Mouse (Mus musculus): ENCODE measurements around the gene Tubb5. TPM values are rescaled to one million over a fixed set of nuclear protein-coding genes. Genes with fewer than 3 reads are reported as not detected.

Gene Tubb5
- polyA plus RNA-seq, 1 experiment from 2014 or later, result 1,543 TPM

- H3K4me3 ChIP-seq (ENCODE audit: low read depth, low read length), result peak overlapping the region; percentile 96
- no peaks in the 10 kb centered on the region for H3K27me3 ChIP-seq (ENCODE audit: control insufficient read depth, insufficient read depth, low read length)
- 77% methylated on average over 26 of the region's 26 CpGs for WGBS
- H3K9me3 ChIP-seq (ENCODE audit: control insufficient read depth, low read length), result no peaks in the 10 kb centered on the region
- H3K4me1 ChIP-seq (ENCODE audit: control insufficient read depth, insufficient read depth, low read length), result peaks cover 28% of the 10 kb centered on the region
- peaks cover 31% of the 10 kb centered on the region for H3K36me3 ChIP-seq (ENCODE audit: control insufficient read depth, insufficient read depth, low read length)
- H3K9ac ChIP-seq (ENCODE audit: low read length), result peak overlapping the region; percentile 26; the same call in 1 of the 2 replicates
- ATAC-seq (ENCODE audit: low FRiP score) (no peak), DNase-seq (ENCODE audit: low spot score, missing footprints) (peak; percentile 83)
- H3K27ac ChIP-seq (ENCODE audit: low read depth, low read length), result no peak overlapping the region
- H3K4me2 ChIP-seq, result peak overlapping the region; percentile 92
Measured at GRCm38 (mm10) chr17:35834696-35835422, 3.2 kb downstream of the Tubb5 start.

GRCm38 (mm10) chr17:35833894-35834293 lies 4.2 kb downstream of the Tubb5 start:
- peak; percentile 84 for DNase-seq (ENCODE audit: low spot score, missing footprints)
- no peaks in the 10 kb centered on the region for H3K9me3 ChIP-seq (ENCODE audit: control insufficient read depth, low read length)
- peaks cover 25% of the 10 kb centered on the region for H3K4me1 ChIP-seq (ENCODE audit: control insufficient read depth, insufficient read depth, low read length)
- H3K4me3 ChIP-seq (ENCODE audit: low read depth, low read length), result no peak overlapping the region
- H3K27ac ChIP-seq (ENCODE audit: low read depth, low read length), result no peak overlapping the region
- H3K4me2 ChIP-seq, result 0 out of 2 replicates have a peak overlapping the region, but pooled peaks have one; percentile 12
- peaks cover 31% of the 10 kb centered on the region for H3K36me3 ChIP-seq (ENCODE audit: control insufficient read depth, insufficient read depth, low read length)
- no peaks in the 10 kb centered on the region for H3K27me3 ChIP-seq (ENCODE audit: control insufficient read depth, insufficient read depth, low read length)
- ATAC-seq (ENCODE audit: low FRiP score), result no peak
- no peak overlapping the region for H3K9ac ChIP-seq (ENCODE audit: low read length)
- WGBS, result 66% methylated on average over 5 of the region's 5 CpGs

- ATAC-seq (ENCODE audit: low FRiP score) (no peak), DNase-seq (ENCODE audit: low spot score, missing footprints) (peak; percentile 88)
- Histone ChIP-seq H3K4me1 (ENCODE audit: control insufficient read depth, insufficient read depth, low read length) (peaks cover 23% of the 10 kb centered on the region), H3K9ac (ENCODE audit: low read length) (no peak overlapping the region), H3K27me3 (ENCODE audit: control insufficient read depth, insufficient read depth, low read length) (no peaks in the 10 kb centered on the region), H3K9me3 (ENCODE audit: control insufficient read depth, low read length) (no peaks in the 10 kb centered on the region), H3K4me2 (no peak overlapping the region), H3K27ac (ENCODE audit: low read depth, low read length) (no peak overlapping the region), H3K4me3 (ENCODE audit: low read depth, low read length) (no peak overlapping the region), H3K36me3 (ENCODE audit: control insufficient read depth, insufficient read depth, low read length) (peaks cover 31% of the 10 kb centered on the region)
- WGBS, result 25% methylated on average over 5 of the region's 5 CpGs
Measured at GRCm38 (mm10) chr17:35833239-35833751, 4.8 kb downstream of the Tubb5 start.

- no peak for ATAC-seq (ENCODE audit: low FRiP score)
- no peaks in the 10 kb centered on the region for H3K9me3 ChIP-seq (ENCODE audit: control insufficient read depth, low read length)
- no peak overlapping the region for H3K4me3 ChIP-seq (ENCODE audit: low read depth, low read length)
- H3K4me1 ChIP-seq (ENCODE audit: control insufficient read depth, insufficient read depth, low read length), result peaks cover 23% of the 10 kb centered on the region
- H3K9ac ChIP-seq (ENCODE audit: low read length), result no peak overlapping the region
- peaks cover 34% of the 10 kb centered on the region for H3K36me3 ChIP-seq (ENCODE audit: control insufficient read depth, insufficient read depth, low read length)
- H3K27ac ChIP-seq (ENCODE audit: low read depth, low read length), result no peak overlapping the region
- H3K4me2 ChIP-seq, result no peak overlapping the region
- WGBS, result 79% methylated on average over 8 of the region's 8 CpGs
- peak; percentile 91 for DNase-seq (ENCODE audit: low spot score, missing footprints)
- no peaks in the 10 kb centered on the region for H3K27me3 ChIP-seq (ENCODE audit: control insufficient read depth, insufficient read depth, low read length)
Measured at GRCm38 (mm10) chr17:35832400-35833238, 5.5 kb downstream of the Tubb5 start.

GRCm38 (mm10) chr17:35829737-35830136 lies 8.4 kb downstream of the Tubb5 start:
- H3K9me3 ChIP-seq (ENCODE audit: control insufficient read depth, low read length), result no peaks in the 10 kb centered on the region
- DNase-seq (ENCODE audit: low spot score, missing footprints) (peak; percentile 98), ATAC-seq (ENCODE audit: low FRiP score) (peak; percentile 72)
- no peak overlapping the region for H3K4me3 ChIP-seq (ENCODE audit: low read depth, low read length)
- no peak overlapping the region; the same call in 1 of the 2 replicates for H3K4me2 ChIP-seq
- 6% methylated on average over 21 of the region's 21 CpGs for WGBS
- no peak overlapping the region for H3K27ac ChIP-seq (ENCODE audit: low read depth, low read length)
- peaks cover 15% of the 10 kb centered on the region for H3K36me3 ChIP-seq (ENCODE audit: control insufficient read depth, insufficient read depth, low read length)
- H3K4me1 ChIP-seq (ENCODE audit: control insufficient read depth, insufficient read depth, low read length), result peaks cover 8% of the 10 kb centered on the region
- H3K9ac ChIP-seq (ENCODE audit: low read length), result peak overlapping the region; percentile 12; the same call in 1 of the 2 replicates
- H3K27me3 ChIP-seq (ENCODE audit: control insufficient read depth, insufficient read depth, low read length), result no peaks in the 10 kb centered on the region

- Histone ChIP-seq H3K9me3 (ENCODE audit: control insufficient read depth, low read length) (no peaks in the 10 kb centered on the region), H3K36me3 (ENCODE audit: control insufficient read depth, insufficient read depth, low read length) (peaks cover 2% of the 10 kb centered on the region; the same call in 1 of the 2 replicates), H3K4me1 (ENCODE audit: control insufficient read depth, insufficient read depth, low read length) (peaks cover 28% of the 10 kb centered on the region), H3K27ac (ENCODE audit: low read depth, low read length) (no peak overlapping the region), H3K27me3 (ENCODE audit: control insufficient read depth, insufficient read depth, low read length) (peaks cover 14% of the 10 kb centered on the region), H3K4me2 (no peak overlapping the region), H3K4me3 (ENCODE audit: low read depth, low read length) (no peak overlapping the region), H3K9ac (ENCODE audit: low read length) (no peak overlapping the region)
- WGBS, result 93% methylated on average over 13 of the region's 13 CpGs
- ATAC-seq (ENCODE audit: low FRiP score), result no peak
- no peak for DNase-seq (ENCODE audit: low spot score, missing footprints)
Measured at GRCm38 (mm10) chr17:35825109-35825850, 12.8 kb downstream of the Tubb5 start.

GRCm38 (mm10) chr17:35824402-35824801 lies 13.7 kb downstream of the Tubb5 start:
- no peak overlapping the region for H3K27ac ChIP-seq (ENCODE audit: low read depth, low read length)
- H3K4me1 ChIP-seq (ENCODE audit: control insufficient read depth, insufficient read depth, low read length), result peaks cover 24% of the 10 kb centered on the region
- no peaks in the 10 kb centered on the region for H3K9me3 ChIP-seq (ENCODE audit: control insufficient read depth, low read length)
- H3K9ac ChIP-seq (ENCODE audit: low read length), result no peak overlapping the region
- no peak for ATAC-seq (ENCODE audit: low FRiP score)
- WGBS, result 63% methylated on average over 7 of the region's 7 CpGs
- H3K4me2 ChIP-seq, result no peak overlapping the region; the same call in 1 of the 2 replicates
- H3K4me3 ChIP-seq (ENCODE audit: low read depth, low read length), result no peak overlapping the region
- DNase-seq (ENCODE audit: low spot score, missing footprints), result peak; percentile 73
- H3K27me3 ChIP-seq (ENCODE audit: control insufficient read depth, insufficient read depth, low read length), result peaks cover 20% of the 10 kb centered on the region
- H3K36me3 ChIP-seq (ENCODE audit: control insufficient read depth, insufficient read depth, low read length), result peaks cover 2% of the 10 kb centered on the region; the same call in 1 of the 2 replicates

- H3K27ac ChIP-seq (ENCODE audit: low read depth, low read length), result peak within 1 kb of the TSS; percentile 65
- WGBS, result 0% methylated on average over 44 of the region's 47 CpGs
Measured at GRCm38 (mm10) chr17:35822964-35823937, 14.9 kb downstream of the Tubb5 start, which contains the start of gene Flot1. Gene Flot1, plus strand, starts transcription at chr17:35823230.

More at GRCm38 (mm10) chr17:35822964-35823937, 14.9 kb downstream of the Tubb5 start, which contains the start of gene Flot1:
- Histone ChIP-seq H3K9me3 (ENCODE audit: control insufficient read depth, low read length) (no peaks in the 10 kb centered on the region), H3K4me3 (ENCODE audit: low read depth, low read length) (peak within 1 kb of the TSS; percentile 58), H3K36me3 (ENCODE audit: control insufficient read depth, insufficient read depth, low read length) (peaks cover 2% of the 10 kb centered on the region; the same call in 1 of the 2 replicates), H3K9ac (ENCODE audit: low read length) (peak within 1 kb of the TSS; percentile 76), H3K4me1 (ENCODE audit: control insufficient read depth, insufficient read depth, low read length) (peaks cover 24% of the 10 kb centered on the region), H3K27me3 (ENCODE audit: control insufficient read depth, insufficient read depth, low read length) (peaks cover 21% of the 10 kb centered on the region), H3K4me2 (peak within 1 kb of the TSS; percentile 92)
- ATAC-seq (ENCODE audit: low FRiP score), result peak; percentile 89
- DNase-seq (ENCODE audit: low spot score, missing footprints), result peak; percentile 99
